Mouse (Mus musculus): ENCODE data around the gene Sik1.

DNA sequence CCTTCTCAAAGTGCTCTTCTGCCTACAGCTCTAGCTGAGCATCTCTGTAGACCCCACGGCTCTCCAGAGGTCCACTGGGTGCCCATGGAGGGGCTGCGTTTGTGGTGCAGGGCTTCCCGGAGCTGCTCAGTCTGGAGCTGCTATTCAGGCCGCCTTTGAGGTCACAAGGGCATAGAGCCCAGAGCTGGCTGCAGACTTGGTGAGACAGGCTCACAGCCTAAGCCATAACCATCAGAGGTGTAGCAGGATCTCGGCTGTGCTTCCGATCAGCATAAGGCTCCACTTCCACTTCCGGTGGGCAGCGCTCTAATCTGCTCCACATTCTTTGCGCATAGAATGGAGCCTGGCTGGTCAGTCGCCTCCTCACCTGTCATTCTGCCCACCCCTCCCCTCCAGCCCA lies 23.8 kb upstream of the Sik1 start:
- TF ChIP-seq CTCF (conservative IDR thresholded peaks at IDR 0.05; ENCODE audit: insufficient read depth, insufficient read length, low read depth, low read length) (no peak), POLR2A (IDR thresholded peaks at IDR 0.05; ENCODE audit: low read depth, low read length) (no peak)
